Mouse (Mus musculus) brown adipose tissue, adult 24 weeks (tissue): Measurements from ENCODE around the gene Wdr53. TPM values are rescaled to one million over a fixed set of nuclear protein-coding genes. Genes with fewer than 3 reads are reported as not detected.
"Not testable (repeated sequence)": the region's sequence is repeated elsewhere in the genome, so short reads cannot be mapped to it uniquely, and the experiment has no call there.

Source experiments
- H3K27ac ChIP-seq: fragments of 200-500 bp; replicated peaks from 2 replicates; pipeline ENCODE4 v1.5.1; 2012; ENCODE audit warnings: low read depth, mild to moderate bottlenecking, low read length
- H3K4me1 ChIP-seq: fragments of 200-500 bp; 2 replicates; pipeline ENCODE4 v1.6.1; 2012; ENCODE audit warnings: low read length, mixed read lengths; ENCODE audit not compliant: control insufficient read depth, insufficient read depth, insufficient read length
- H3K4me3 ChIP-seq: fragments of 200-500 bp; 2 replicates; pipeline ENCODE4 v1.5.1; 2012; ENCODE audit warnings: low read depth, mild to moderate bottlenecking, low read length, moderate library complexity; ENCODE audit not compliant: insufficient read depth
- polyA plus RNA-seq: library from polyadenylated mRNA; stranded (reverse); fragments of >200 nt; gene quantifications from 2 replicates; pipeline ENCODE4 v1.2.4, GENCODE M21; 2012; ENCODE audit not compliant: missing spikeins, insufficient read depth, insufficient read length

Gene Wdr53
- 13.5 and 14.7 TPM in 2 replicates for polyA plus RNA-seq

DNA sequence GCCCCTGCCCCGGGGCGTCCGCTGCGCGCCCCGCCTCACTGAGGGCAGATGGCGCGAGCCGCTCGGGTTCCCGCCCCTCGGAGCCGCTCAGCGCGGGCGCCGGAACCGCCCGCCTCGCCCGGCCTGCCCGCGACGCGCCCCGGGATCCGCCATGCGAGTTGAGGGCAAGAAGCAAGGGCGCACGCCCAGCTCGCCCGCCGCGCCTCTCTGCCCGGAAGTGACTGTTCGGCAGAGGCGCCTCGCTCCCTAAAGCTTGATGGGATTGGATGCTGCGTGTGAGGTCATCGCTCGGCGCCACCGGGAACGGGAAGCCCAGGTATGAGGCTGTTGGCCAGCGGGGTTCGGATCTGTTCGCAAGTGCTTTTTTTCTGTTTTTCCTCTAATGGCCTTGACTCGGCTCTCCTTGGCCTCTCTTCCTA, at the start of gene Wdr53, which contains the start of gene Fbxo45:
Gene Wdr53, plus strand, starts transcription at position 276 of the 419 bp plus-strand sequence.
Gene Fbxo45, minus strand, starts transcription at position 207 of the 419 bp plus-strand sequence.
- H3K4me1 ChIP-seq = peaks cover 2% of the 10 kb centered on the region; the same call in 1 of the 2 replicates
- H3K27ac ChIP-seq = peak within 1 kb of the TSS; percentile 79
- peak within 1 kb of the TSS; percentile 95 for H3K4me3 ChIP-seq

- Histone ChIP-seq H3K4me3 (peak overlapping the region; percentile 68), H3K4me1 (no peaks in the 10 kb centered on the region; the same call in 1 of the 2 replicates), H3K27ac (peak overlapping the region; percentile 100)
Observed at GRCm38 (mm10) chr16:32200256-32201003, 46.6 kb upstream of the Wdr53 start.

- H3K4me1 ChIP-seq = no peaks in the 10 kb centered on the region; the same call in 1 of the 2 replicates
- H3K4me3 ChIP-seq = peak overlapping the region; percentile 68
- H3K27ac ChIP-seq = peak overlapping the region; percentile 100
Observed at GRCm38 (mm10) chr16:32201004-32201325, 46.1 kb upstream of the Wdr53 start.

DNA sequence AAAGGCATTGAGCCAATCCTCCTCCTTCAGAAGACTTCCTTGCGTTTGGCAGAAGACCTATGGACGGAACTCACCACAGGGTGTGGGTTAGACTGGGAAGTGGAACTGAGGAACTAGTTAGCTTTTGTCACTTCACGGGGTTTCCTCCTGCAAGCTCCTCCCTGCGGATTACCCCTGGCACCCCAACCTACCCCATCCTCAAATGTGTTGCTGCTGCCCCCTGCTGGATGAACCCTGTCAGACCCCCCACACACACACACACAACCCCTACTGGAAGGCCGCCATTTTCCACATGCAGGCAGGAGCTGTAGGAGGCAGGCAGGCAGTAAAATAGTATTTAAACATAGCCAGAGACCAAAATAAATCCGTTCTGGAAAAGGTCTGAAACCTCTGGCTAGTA, 44.3 kb upstream of the Wdr53 start:
- H3K4me1 ChIP-seq = no peaks in the 10 kb centered on the region; the same call in 1 of the 2 replicates
- H3K27ac ChIP-seq = peak overlapping the region; percentile 28; the same call in 1 of the 2 replicates
- H3K4me3 ChIP-seq = no peak overlapping the region

DNA sequence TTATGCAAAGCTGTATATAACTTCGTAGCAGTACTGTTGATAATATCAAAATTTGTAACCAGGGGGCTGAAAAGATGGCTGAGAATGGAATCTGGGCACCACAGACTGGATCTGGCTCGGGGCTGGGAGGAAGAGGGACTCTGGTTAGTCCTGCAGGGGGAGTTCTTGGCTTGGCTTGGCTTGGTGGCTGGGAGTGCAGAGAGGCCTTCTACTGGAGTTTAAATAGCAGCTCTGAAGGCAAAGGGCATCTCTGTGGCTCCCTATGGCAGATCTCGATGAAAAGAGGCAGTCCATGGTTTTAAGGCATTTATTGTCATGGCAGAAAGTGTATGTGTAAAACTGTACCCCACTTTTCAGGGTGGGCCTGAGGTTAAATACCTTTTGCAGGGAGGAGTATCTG, 42.1 kb upstream of the Wdr53 start:
- Histone ChIP-seq H3K4me3 (no peak overlapping the region), H3K27ac (no peak overlapping the region), H3K4me1 (no peaks in the 10 kb centered on the region; the same call in 1 of the 2 replicates)

GRCm38 (mm10) chr16:32214156-32214555, 32.9 kb upstream of the Wdr53 start:
- H3K4me1 ChIP-seq = no peaks in the 10 kb centered on the region
- H3K4me3 ChIP-seq = no peak overlapping the region
- H3K27ac ChIP-seq = no peak overlapping the region

DNA sequence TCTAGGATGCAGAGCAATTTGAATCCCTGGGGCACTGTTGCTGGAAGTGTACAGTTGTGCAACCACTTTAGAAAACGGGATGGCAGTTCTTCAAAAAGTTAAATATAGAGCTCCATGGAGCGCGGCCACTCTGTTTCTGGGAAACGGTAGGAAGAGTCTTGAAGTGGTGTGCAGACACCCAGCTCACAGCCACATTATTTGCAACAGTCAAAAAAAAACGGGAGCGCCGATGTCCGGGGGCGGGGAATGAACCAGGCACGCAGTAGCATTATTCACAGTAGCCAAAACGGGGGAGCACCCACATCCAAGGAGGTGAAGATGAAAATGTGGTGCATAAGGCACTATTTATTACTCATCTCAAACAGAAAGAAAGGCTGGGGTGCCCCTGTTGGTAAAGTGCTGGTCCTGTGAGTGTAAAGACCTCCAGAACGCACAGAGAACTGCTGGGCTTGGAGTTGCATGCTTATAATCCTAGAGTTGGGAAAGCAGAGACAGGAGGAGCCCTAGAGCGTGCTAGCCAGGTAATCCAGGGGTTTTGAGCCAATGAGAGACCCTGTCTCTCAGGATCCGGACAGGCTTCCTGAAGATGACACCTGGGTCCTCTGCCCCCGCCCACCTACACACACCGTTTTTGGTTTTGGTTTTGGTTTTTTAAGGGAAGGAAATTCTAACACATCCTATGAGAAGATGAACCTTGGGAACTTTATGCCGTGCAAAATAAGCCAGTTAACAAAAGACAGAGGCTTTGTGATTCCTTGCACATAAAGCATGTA, 32.0 kb upstream of the Wdr53 start:
- Histone ChIP-seq H3K4me1 (no peaks in the 10 kb centered on the region), H3K27ac (no peak overlapping the region), H3K4me3 (0 out of 2 replicates have a peak overlapping the region, but pooled peaks have one; percentile 9)

- Histone ChIP-seq H3K4me1 (no peaks in the 10 kb centered on the region), H3K27ac (no peak overlapping the region), H3K4me3 (no peak overlapping the region)
Observed at GRCm38 (mm10) chr16:32221803-32222202, 25.2 kb upstream of the Wdr53 start.

- Histone ChIP-seq H3K4me3 (no peak overlapping the region), H3K4me1 (no peaks in the 10 kb centered on the region), H3K27ac (no peak overlapping the region)
Observed at GRCm38 (mm10) chr16:32222399-32222798, 24.6 kb upstream of the Wdr53 start.

- H3K4me1 ChIP-seq, H3K27ac ChIP-seq, H3K4me3 ChIP-seq: not testable (repeated sequence)
Observed at GRCm38 (mm10) chr16:32232050-32232449, 15.0 kb upstream of the Wdr53 start.

DNA sequence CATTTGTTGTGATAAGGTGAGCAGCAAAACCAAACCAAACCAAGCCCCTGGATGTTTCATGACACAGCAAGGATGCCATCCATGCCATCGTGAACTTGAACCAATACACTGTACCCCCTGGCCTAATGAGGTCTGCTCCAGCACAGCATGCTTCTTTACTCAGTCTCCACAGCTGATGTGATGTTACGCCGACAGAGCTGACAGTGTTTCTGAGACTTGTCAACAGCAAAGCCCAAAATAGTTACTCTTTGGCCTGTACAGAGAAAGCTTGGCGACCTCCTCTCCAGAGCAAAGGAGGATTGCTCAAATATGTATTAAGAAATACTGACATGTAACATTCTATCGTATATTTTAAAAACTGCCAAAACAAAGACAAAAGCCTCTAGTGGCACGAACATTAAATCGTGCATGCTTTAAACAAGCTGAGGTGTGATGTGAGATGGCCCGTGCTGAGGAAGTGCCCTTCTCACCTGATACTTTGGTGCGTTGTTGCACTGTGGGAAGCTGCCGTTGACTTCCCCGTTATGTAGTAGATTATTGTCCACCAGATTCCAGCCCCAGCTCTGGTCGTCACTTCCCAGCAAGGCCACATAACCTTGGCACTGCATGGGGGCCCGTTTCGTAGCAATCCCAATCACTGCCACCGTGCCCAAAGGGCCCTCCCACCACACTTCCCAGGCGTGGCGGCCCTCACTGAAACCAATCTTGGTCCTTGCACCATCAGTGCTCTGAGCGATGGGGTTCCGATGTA, 8.9 kb upstream of the Wdr53 start:
- H3K4me3 ChIP-seq = no peak overlapping the region; the same call in 1 of the 2 replicates
- peak overlapping the region; percentile 26; the same call in 1 of the 2 replicates for H3K27ac ChIP-seq
- no peaks in the 10 kb centered on the region for H3K4me1 ChIP-seq

DNA sequence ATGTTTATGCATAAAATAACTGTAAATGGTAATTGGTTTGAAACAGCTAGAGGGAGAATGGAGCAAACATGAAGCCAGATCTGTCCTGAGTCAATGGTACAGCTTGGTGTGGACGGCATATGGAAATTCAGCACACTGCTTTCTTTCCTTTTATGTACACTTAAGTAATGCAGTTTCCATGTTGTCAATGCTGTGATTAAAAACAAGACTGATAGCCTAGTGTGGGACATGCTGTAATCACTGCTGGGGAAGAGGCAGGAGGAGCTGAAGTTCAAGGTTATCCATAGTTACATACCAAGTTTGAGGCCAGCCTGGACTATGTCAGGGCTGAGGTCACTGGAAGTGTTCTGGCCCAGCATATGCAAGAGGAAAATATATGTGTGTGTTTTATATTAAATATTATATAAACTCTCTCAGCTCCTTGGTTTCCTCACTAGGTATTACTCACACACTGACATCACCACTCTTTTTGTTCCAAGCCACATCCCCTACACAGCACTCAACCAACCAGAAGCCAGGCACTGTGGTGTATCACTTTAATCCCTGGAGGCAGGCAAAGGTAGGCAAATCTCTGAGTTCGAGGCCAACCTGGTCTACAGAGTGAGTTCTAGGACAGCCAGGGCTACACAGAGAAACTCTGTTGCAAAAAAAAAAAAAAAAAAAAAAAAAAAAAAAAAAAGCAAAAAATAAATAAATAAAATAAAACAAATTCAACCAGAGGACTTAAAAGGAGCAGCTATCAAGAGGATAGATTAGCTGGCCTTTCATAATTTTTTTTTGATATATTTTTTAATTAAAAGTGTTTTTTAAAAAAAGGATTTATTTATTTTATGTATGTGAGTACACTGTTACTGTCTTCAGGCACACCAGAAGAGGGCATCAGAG, 7.4 kb upstream of the Wdr53 start:
- peaks cover 2% of the 10 kb centered on the region; the same call in 1 of the 2 replicates for H3K4me1 ChIP-seq
- H3K27ac ChIP-seq = no peak overlapping the region
- no peak overlapping the region for H3K4me3 ChIP-seq

DNA sequence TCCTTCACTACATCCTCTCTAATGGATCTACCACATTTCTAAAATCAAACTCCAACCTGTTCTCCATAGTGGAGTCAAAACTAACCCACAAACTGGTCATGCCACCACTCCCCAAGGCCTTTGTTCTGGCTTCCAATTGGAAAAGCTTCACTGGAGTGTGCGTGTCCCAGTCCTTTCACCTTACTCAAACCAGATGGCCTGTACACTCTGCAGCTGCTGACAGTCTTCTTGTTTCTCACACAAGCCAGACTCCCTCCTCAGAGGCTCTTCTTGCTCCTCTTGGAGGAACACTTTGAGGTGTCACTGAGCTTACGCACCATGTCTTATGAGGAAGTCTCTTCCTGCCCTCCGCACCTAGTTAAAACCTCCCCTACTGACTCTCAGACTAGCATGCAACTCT, 3.1 kb upstream of the Wdr53 start:
- H3K4me3 ChIP-seq = no peak overlapping the region
- H3K27ac ChIP-seq = no peak overlapping the region
- H3K4me1 ChIP-seq = peaks cover 2% of the 10 kb centered on the region; the same call in 1 of the 2 replicates

GRCm38 (mm10) chr16:32246351-32246791, 656 bp upstream of the Wdr53 start:
- Histone ChIP-seq H3K4me1 (peaks cover 2% of the 10 kb centered on the region; the same call in 1 of the 2 replicates), H3K27ac (no peak overlapping the region; the same call in 1 of the 2 replicates), H3K4me3 (peak overlapping the region; percentile 95)
